19 mouse cellular contexts compared by ENCODE assay signal in the genomic region with DNA sequence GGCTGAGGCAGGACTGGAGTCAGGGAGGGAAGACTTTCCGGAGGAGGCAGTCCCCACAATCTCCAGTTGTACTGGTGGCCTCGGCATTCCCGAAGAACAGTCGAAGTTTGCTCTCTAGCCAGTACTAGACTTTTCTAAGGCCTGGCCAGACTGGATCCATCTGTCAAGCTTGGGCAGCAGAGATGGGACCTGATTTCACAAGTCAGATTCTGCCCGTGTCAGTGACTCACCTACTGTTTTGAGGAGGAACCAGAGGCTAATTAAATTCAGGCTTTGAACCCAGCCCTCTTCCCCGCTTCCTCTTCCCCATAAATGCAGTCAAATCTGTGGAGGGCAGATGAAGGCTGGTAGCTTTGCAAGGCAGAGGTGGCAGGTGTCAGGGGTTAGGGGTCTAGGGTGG. TPM values are rescaled to one million over a fixed set of nuclear protein-coding genes. Genes with fewer than 3 reads are reported as not detected.
DNase-seq lines count a peak whose midpoint lies in the region; ATAC-seq and TF ChIP-seq lines count a peak whose summit lies in the region.
"Had no signal": no experiment of that assay in that cellular context is flagged by ENCODE, and none has a peak within 500 bp of the region (broad histone marks: within the 10 kb centered on the region; RNA-seq: fewer than 3 reads in every experiment).

No protein-coding gene starts in this region.

- peak; percentile 39 for DNase-seq in lung, postnatal 36 days
- no peak for DNase-seq in lung, postnatal 25 days (ENCODE audit: low spot score)
- peak; percentile 60 for DNase-seq in NIH3T3 (ENCODE audit: low read depth)
- no peak for DNase-seq in stomach, postnatal 0 days (ENCODE audit: low spot score)
- no peak for DNase-seq in frontal cortex, postnatal 25 days (ENCODE audit: low spot score in 2 of 2)
- DNase-seq in right cerebral cortex, postnatal 36 days (ENCODE audit: low spot score in 2 of 2), result no peak
- DNase-seq: cerebellum, adult 18-20 months; kidney, adult 18-20 months; kidney, postnatal 4 days; thymus, adult 2 months had no signal

- H3K27me3 ChIP-seq in stomach, postnatal 0 days (ENCODE audit: control insufficient read depth, insufficient read depth, low read length), result no peaks in the 10 kb centered on the region
- H3K27me3 ChIP-seq: limb, embryonic 13.5 days; midbrain, embryonic 15.5 days; neural tube, embryonic 13.5 days had no signal

- H3K9ac ChIP-seq in stomach, postnatal 0 days (ENCODE audit: low read length), result no peak overlapping the region; the same call in 1 of the 2 replicates
- H3K9ac ChIP-seq: hindbrain, embryonic 13.5 days; limb, embryonic 13.5 days; midbrain, embryonic 15.5 days; neural tube, embryonic 13.5 days had no signal

- no peak; the same call in 1 of the 2 replicates for ATAC-seq in stomach, postnatal 0 days (ENCODE audit: low FRiP score, low TSS enrichment)
- ATAC-seq: midbrain, embryonic 15.5 days had no signal

- no peaks in the 10 kb centered on the region for H3K4me1 ChIP-seq in stomach, postnatal 0 days (replicated peaks; ENCODE audit: control insufficient read depth, insufficient read depth)
- H3K4me1 ChIP-seq: hindbrain, embryonic 13.5 days; limb, embryonic 13.5 days; neural tube, embryonic 13.5 days had no signal

- TF ChIP-seq CTCF in stomach, postnatal 0 days (IDR thresholded peaks at IDR 0.05; ENCODE audit: low read depth), result no peak

- no peak overlapping the region for H3K4me3 ChIP-seq in macrophage (ENCODE audit: inconsistent target)
- no peak overlapping the region for H3K4me3 ChIP-seq in stomach, postnatal 0 days (ENCODE audit: low read depth, low read length)
- H3K4me3 ChIP-seq: embryonic facial prominence, embryonic 10.5 days; hindbrain, embryonic 13.5 days; limb, embryonic 13.5 days; midbrain, embryonic 15.5 days; neural tube, embryonic 13.5 days had no signal

- 28% methylated on average over 5 of the region's 6 CpGs for WGBS in macrophage (ENCODE audit: missing documents)
- WGBS in stomach, postnatal 0 days, result 38% methylated on average over 6 of the region's 6 CpGs

- no peak for TF ChIP-seq EP300 in stomach, postnatal 0 days (optimal IDR thresholded peaks at IDR 0.05)

- no peak overlapping the region for H3K4me2 ChIP-seq in stomach, postnatal 0 days (replicated peaks; ENCODE audit: low read depth)
- H3K4me2 ChIP-seq: hindbrain, embryonic 13.5 days; limb, embryonic 13.5 days; midbrain, embryonic 15.5 days; neural tube, embryonic 13.5 days had no signal

- no peaks in the 10 kb centered on the region for H3K36me3 ChIP-seq in macrophage (ENCODE audit: inconsistent target)
- no peaks in the 10 kb centered on the region for H3K36me3 ChIP-seq in stomach, postnatal 0 days (ENCODE audit: control insufficient read depth, insufficient read depth, low read length)
- H3K36me3 ChIP-seq: embryonic facial prominence, embryonic 10.5 days; hindbrain, embryonic 13.5 days; limb, embryonic 13.5 days; midbrain, embryonic 15.5 days; neural tube, embryonic 13.5 days had no signal

- H3K9me3 ChIP-seq in stomach, postnatal 0 days (ENCODE audit: control insufficient read depth, low read length), result no peaks in the 10 kb centered on the region
- H3K9me3 ChIP-seq: embryonic facial prominence, embryonic 10.5 days; hindbrain, embryonic 13.5 days; limb, embryonic 13.5 days; midbrain, embryonic 15.5 days; neural tube, embryonic 13.5 days had no signal

- H3K27ac ChIP-seq in macrophage, result peak overlapping the region; percentile 99
- H3K27ac ChIP-seq in stomach, postnatal 0 days (replicated peaks), result peak overlapping the region; percentile 75
- H3K27ac ChIP-seq: embryonic facial prominence, embryonic 10.5 days; hindbrain, embryonic 13.5 days; limb, embryonic 13.5 days; midbrain, embryonic 15.5 days; neural tube, embryonic 13.5 days had no signal

- H3K79me2 ChIP-seq in macrophage (ENCODE audit: inconsistent target), result no peaks in the 10 kb centered on the region

RNA-seq across cellular contexts. Expression of a gene that starts 6.7 kb away (rescaled TPM):
- 100 to 1,000 TPM in 6 of 26 experiments, 10 to 100 TPM in 20; 15.1 to 153 (median 46.5) TPM for total RNA-seq in macrophage (2018; cell fraction: chromatin; rRNA removed)
- total RNA-seq in macrophage (2018; cell fraction: cytosol; rRNA removed), result 100 to 1,000 TPM in 21 of 26 experiments, 10 to 100 TPM in 5; 87.5 to 220 (median 133) TPM
- 100 to 1,000 TPM in 10 of 26 experiments, 10 to 100 TPM in 16; 43.1 to 161 (median 92.0) TPM for total RNA-seq in macrophage (2018; cell fraction: nucleus; rRNA removed)
- 96.5 to 136 TPM (median 117 TPM) in 3 replicates for polyA plus RNA-seq in macrophage (2018)
- 6.6 and 14.7 TPM in 2 replicates for polyA plus RNA-seq in stomach, postnatal 0 days (2015; fragmentation: Nextera tagmentation; extraction: Ambion mirVana)

RNA-seq across cellular contexts. Expression of a gene that starts 21.9 kb away (rescaled TPM):
- not detected for total RNA-seq in macrophage (2018; cell fraction: chromatin; rRNA removed)
- not detected for total RNA-seq in macrophage (2018; cell fraction: cytosol; rRNA removed)
- total RNA-seq in macrophage (2018; cell fraction: nucleus; rRNA removed), result not detected
- polyA plus RNA-seq in macrophage (2018), result not detected in 3 replicates
- polyA plus RNA-seq in stomach, postnatal 0 days (2015; fragmentation: Nextera tagmentation; extraction: Ambion mirVana), result 5.7 and 7.0 TPM in 2 replicates
- total RNA-seq: adrenal gland, postnatal 4 days; heart, adult 18-20 months had no signal
- polyA plus RNA-seq: embryonic facial prominence, embryonic 10.5 days; heart, postnatal 0 days; limb, embryonic 13.5 days had no signal

RNA-seq across cellular contexts. Expression of a gene that starts 33.7 kb away (rescaled TPM):
- total RNA-seq in macrophage (2018; cell fraction: chromatin; rRNA removed), result 10 to 100 TPM in 14 of 26 experiments, 1 to 10 TPM in 12; 1.4 to 27.3 (median 11.3) TPM
- total RNA-seq in macrophage (2018; cell fraction: cytosol; rRNA removed), result 10 to 100 TPM in 4 of 26 experiments, 1 to 10 TPM in 22; 2.8 to 11.5 (median 7.9) TPM
- 10 to 100 TPM in 9 of 26 experiments, 1 to 10 TPM in 17; 2.4 to 20.7 (median 6.3) TPM for total RNA-seq in macrophage (2018; cell fraction: nucleus; rRNA removed)
- polyA plus RNA-seq in macrophage (2018), result 5.4 to 11.3 TPM (median 6.8 TPM) in 3 replicates
- polyA plus RNA-seq in stomach, postnatal 0 days (2015; fragmentation: Nextera tagmentation; extraction: Ambion mirVana), result 18.3 and 20.1 TPM in 2 replicates

Comparison
In these comparisons a context has a peak if more than half of its experiments do, and no peak if none do; other contexts are left out.
1. DNase-seq: peak in lung, postnatal 36 days (single experiment) and NIH3T3 (single experiment); none in lung, postnatal 25 days (single experiment), stomach, postnatal 0 days (single experiment), frontal cortex, postnatal 25 days (0 of 2) and right cerebral cortex, postnatal 36 days (0 of 2).